Mouse (Mus musculus) spleen, adult 12 weeks (tissue): ENCODE measurements around the gene Sec24a.
"Not testable (repeated sequence)": the region's sequence is repeated elsewhere in the genome, so short reads cannot be mapped to it uniquely, and the experiment has no call there.

Experiments used
- DNase-seq: peaks from one replicate; pipeline ENCODE4 v3.0.0; 2022; ENCODE audit warnings: low spot score

The Sec24a gene

GRCm38 (mm10) chr11:51759941-51760657 lies 3.3 kb downstream of the Sec24a start:
- DNase-seq, result no peak

GRCm38 (mm10) chr11:51759251-51759650 lies 4.2 kb downstream of the Sec24a start:
- DNase-seq, result no peak

- DNase-seq, result not testable (repeated sequence)
Measured at GRCm38 (mm10) chr11:51758207-51758606, 5.2 kb downstream of the Sec24a start.

- no peak for DNase-seq
Measured at GRCm38 (mm10) chr11:51757625-51758024, 5.8 kb downstream of the Sec24a start.

- no peak for DNase-seq
Measured at GRCm38 (mm10) chr11:51757023-51757422, 6.4 kb downstream of the Sec24a start.

- peak; percentile 88 for DNase-seq
Measured at GRCm38 (mm10) chr11:51756352-51756771, 7.1 kb downstream of the Sec24a start.

- DNase-seq, result no peak
Measured at GRCm38 (mm10) chr11:51755621-51756311, 7.7 kb downstream of the Sec24a start.

- DNase-seq, result not testable (repeated sequence)
Measured at GRCm38 (mm10) chr11:51751623-51752225, 11.7 kb downstream of the Sec24a start.

GRCm38 (mm10) chr11:51746096-51746495 lies 17.3 kb downstream of the Sec24a start:
- DNase-seq, result no peak

- no peak for DNase-seq
Measured at GRCm38 (mm10) chr11:51740701-51741100, 22.7 kb downstream of the Sec24a start.

GRCm38 (mm10) chr11:51738651-51739403 lies 24.6 kb downstream of the Sec24a start:
- DNase-seq, result no peak

- not testable (repeated sequence) for DNase-seq
Measured at GRCm38 (mm10) chr11:51734218-51734617, 29.2 kb downstream of the Sec24a start.

GRCm38 (mm10) chr11:51732883-51733282 lies 30.6 kb downstream of the Sec24a start:
- DNase-seq, result no peak

GRCm38 (mm10) chr11:51721066-51721465 lies 42.4 kb downstream of the Sec24a start:
- DNase-seq, result no peak

GRCm38 (mm10) chr11:51707080-51707479 lies 56.4 kb downstream of the Sec24a start:
- DNase-seq, result no peak

GRCm38 (mm10) chr11:51706451-51706850 lies 57.0 kb downstream of the Sec24a start:
- no peak for DNase-seq

- peak; percentile 12 for DNase-seq
Measured at GRCm38 (mm10) chr11:51703379-51703998, 59.9 kb downstream of the Sec24a start.

- DNase-seq, result no peak
Measured at GRCm38 (mm10) chr11:51702831-51703230, 60.6 kb downstream of the Sec24a start.

GRCm38 (mm10) chr11:51694984-51695383 lies 68.5 kb downstream of the Sec24a start:
- no peak for DNase-seq

GRCm38 (mm10) chr11:51690597-51690996 lies 72.8 kb downstream of the Sec24a start:
- DNase-seq, result not testable (repeated sequence)

GRCm38 (mm10) chr11:51689343-51689742 lies 74.1 kb downstream of the Sec24a start:
- no peak for DNase-seq
